Mouse (Mus musculus) limb, embryonic 11.5 days (tissue): ENCODE measurements around the gene Gdi2. TPM values are rescaled to one million over a fixed set of nuclear protein-coding genes. Genes with fewer than 3 reads are reported as not detected.
A peak's percentile ranks its signal among the peaks of the same experiment; 100 is the strongest.
"Not testable (repeated sequence)": the region's sequence is repeated elsewhere in the genome, so short reads cannot be mapped to it uniquely, and the experiment has no call there.

ENCODE experiments used
- ATAC-seq: fragments of 200-750 bp; cut with Nextera tagmentation; 2 replicates; pipeline ENCODE4 v1.8.0; 2017; ENCODE audit warnings: low read depth; ENCODE audit not compliant: insufficient number of reproducible peaks, low FRiP score, low TSS enrichment
- DNase-seq: peaks from one replicate; pipeline ENCODE4 v3.0.0-alpha.2; 2015; ENCODE audit warnings: low spot score
- H3K27ac ChIP-seq: fragments of 300-500 bp; sonication (generic); replicated peaks from 2 replicates; pipeline ENCODE4 v1.5.1; 2014; ENCODE audit warnings: low read depth, mild to moderate bottlenecking, low read length
- H3K27me3 ChIP-seq: fragments of 300-500 bp; sonication (generic); 2 replicates; pipeline ENCODE4 v1.6.1; 2014; ENCODE audit warnings: mild to moderate bottlenecking, low read length, mixed read lengths; ENCODE audit not compliant: control insufficient read depth, insufficient read depth
- H3K36me3 ChIP-seq: fragments of 300-500 bp; sonication (generic); 2 replicates; pipeline ENCODE4 v1.6.1; 2014; ENCODE audit warnings: mild to moderate bottlenecking, low read length, moderate library complexity, mixed read lengths; ENCODE audit not compliant: control insufficient read depth, insufficient read depth
- H3K4me1 ChIP-seq: fragments of 300-500 bp; sonication (generic); 2 replicates; pipeline ENCODE4 v1.6.1; 2014; ENCODE audit warnings: low read length, mixed read lengths; ENCODE audit not compliant: control insufficient read depth, insufficient read depth
- H3K4me2 ChIP-seq: fragments of 300-500 bp; sonication (generic); 2 replicates; pipeline ENCODE4 v1.6.1; 2014; ENCODE audit warnings: low read depth, mild to moderate bottlenecking, moderate library complexity; ENCODE audit not compliant: severe bottlenecking
- H3K4me3 ChIP-seq: fragments of 300-500 bp; sonication (generic); 2 replicates; pipeline ENCODE4 v1.5.1; 2014; ENCODE audit warnings: low read depth, low read length
- H3K9ac ChIP-seq: fragments of 300-500 bp; sonication (generic); 2 replicates; pipeline ENCODE4 v1.6.1; 2014; ENCODE audit warnings: mild to moderate bottlenecking, low read length
- H3K9me3 ChIP-seq: fragments of 300-500 bp; sonication (generic); 2 replicates; pipeline ENCODE4 v1.6.1; 2016; ENCODE audit warnings: low read length; ENCODE audit not compliant: control insufficient read depth
- WGBS: fragments of 180-500 bp; shearing (Covaris S2); extraction: QIAGEN DNeasy Blood & Tissue Kit; methylation state at CpG from one replicate; pipeline ENCODE4 v1.1.7; 2014; 5-methylcytosine and 5-hydroxymethylcytosine counted together
- polyA plus RNA-seq: library from polyadenylated mRNA; unstranded; fragments of >200 nt; fragmentation: Nextera tagmentation; extraction: Ambion mirVana; gene quantifications from 2 replicates; pipeline ENCODE4 v1.2.1, GENCODE M21; 2014

Gene Gdi2
- polyA plus RNA-seq, 1 experiment from 2014 or later: 510 TPM

GRCm38 (mm10) chr13:3526328-3526727 is 11.5 kb upstream of the Gdi2 start:
- Histone ChIP-seq H3K9ac (no peak overlapping the region), H3K4me3 (no peak overlapping the region), H3K9me3 (no peaks in the 10 kb centered on the region), H3K4me2 (no peak overlapping the region), H3K4me1 (no peaks in the 10 kb centered on the region), H3K36me3 (no peaks in the 10 kb centered on the region), H3K27me3 (no peaks in the 10 kb centered on the region), H3K27ac (no peak overlapping the region)
- no peak for DNase-seq
- no peak for ATAC-seq
- WGBS: 86% methylated on average over 8 of the region's 8 CpGs

GRCm38 (mm10) chr13:3530451-3530850 is 7.4 kb upstream of the Gdi2 start:
- H3K9ac ChIP-seq: no peak overlapping the region
- no peaks in the 10 kb centered on the region for H3K4me1 ChIP-seq
- whole genome bisulfite sequencing: 68% methylated on average over 3 of the region's 3 CpGs
- H3K4me3 ChIP-seq: no peak overlapping the region
- no peak overlapping the region for H3K27ac ChIP-seq
- H3K4me2 ChIP-seq: no peak overlapping the region
- DNase-seq (no peak), ATAC-seq (no peak)
- H3K9me3 ChIP-seq: no peaks in the 10 kb centered on the region
- H3K27me3 ChIP-seq: no peaks in the 10 kb centered on the region
- no peaks in the 10 kb centered on the region for H3K36me3 ChIP-seq

- not testable (repeated sequence) for H3K27ac ChIP-seq, ATAC-seq, H3K4me2 ChIP-seq, H3K36me3 ChIP-seq, H3K9ac ChIP-seq, H3K4me1 ChIP-seq, DNase-seq, H3K9me3 ChIP-seq, H3K4me3 ChIP-seq, H3K27me3 ChIP-seq
- 73% methylated on average over 2 of the region's 2 CpGs for WGBS
These were observed 6.7 kb upstream of the Gdi2 start for GRCm38 (mm10) chr13:3531176-3531575.

- Histone ChIP-seq H3K9me3 (no peaks in the 10 kb centered on the region), H3K4me2 (no peak overlapping the region), H3K36me3 (no peaks in the 10 kb centered on the region), H3K4me1 (no peaks in the 10 kb centered on the region), H3K27ac (no peak overlapping the region), H3K4me3 (no peak overlapping the region), H3K9ac (no peak overlapping the region), H3K27me3 (no peaks in the 10 kb centered on the region)
- peak; percentile 56; the same call in 1 of the 2 replicates for ATAC-seq
- no peak for DNase-seq
- 66% methylated on average over 10 of the region's 10 CpGs for WGBS
These were observed 6.1 kb upstream of the Gdi2 start for GRCm38 (mm10) chr13:3531692-3532320.

- no peaks in the 10 kb centered on the region for H3K27me3 ChIP-seq
- no peak overlapping the region for H3K9ac ChIP-seq
- H3K4me2 ChIP-seq: no peak overlapping the region
- DNase-seq (no peak), ATAC-seq (no peak)
- H3K27ac ChIP-seq: no peak overlapping the region
- H3K9me3 ChIP-seq: no peaks in the 10 kb centered on the region
- no peaks in the 10 kb centered on the region for H3K4me1 ChIP-seq
- H3K4me3 ChIP-seq: no peak overlapping the region
- H3K36me3 ChIP-seq: no peaks in the 10 kb centered on the region
- 63% methylated on average over 4 of the region's 4 CpGs for WGBS
These were observed 5.4 kb upstream of the Gdi2 start for GRCm38 (mm10) chr13:3532451-3532850.

- no peak overlapping the region for H3K4me2 ChIP-seq
- H3K4me3 ChIP-seq: no peak overlapping the region
- no peaks in the 10 kb centered on the region for H3K4me1 ChIP-seq
- 95% methylated on average over 4 of the region's 4 CpGs for WGBS
- no peaks in the 10 kb centered on the region for H3K27me3 ChIP-seq
- H3K9me3 ChIP-seq: no peaks in the 10 kb centered on the region
- H3K36me3 ChIP-seq: no peaks in the 10 kb centered on the region
- H3K9ac ChIP-seq: no peak overlapping the region
- DNase-seq (no peak), ATAC-seq (no peak)
- no peak overlapping the region for H3K27ac ChIP-seq
These were observed 3.7 kb upstream of the Gdi2 start for GRCm38 (mm10) chr13:3534146-3534545.

- DNase-seq (peak; percentile 74), ATAC-seq (peak; percentile 61)
- peak overlapping the region; percentile 96 for H3K4me3 ChIP-seq
- peak overlapping the region; percentile 95 for H3K27ac ChIP-seq
- H3K27me3 ChIP-seq: no peaks in the 10 kb centered on the region
- H3K4me2 ChIP-seq: peak overlapping the region; percentile 67
- H3K4me1 ChIP-seq: 0 out of 2 replicates have a peak, but pooled peaks cover 5% of the 10 kb centered on the region
- H3K36me3 ChIP-seq: peaks cover 2% of the 10 kb centered on the region; the same call in 1 of the 2 replicates
- under 1% methylated on average over 59 of the region's 59 CpGs for WGBS
- H3K9ac ChIP-seq: peak overlapping the region; percentile 97
- H3K9me3 ChIP-seq: no peaks in the 10 kb centered on the region
These were observed 533 bp downstream of the Gdi2 start for GRCm38 (mm10) chr13:3538223-3538968.

GRCm38 (mm10) chr13:3538969-3539562 is 1.2 kb downstream of the Gdi2 start:
- H3K9me3 ChIP-seq: no peaks in the 10 kb centered on the region
- 2% methylated on average over 15 of the region's 15 CpGs for WGBS

More at GRCm38 (mm10) chr13:3538969-3539562, 1.2 kb downstream of the Gdi2 start:
- H3K4me1 ChIP-seq: 0 out of 2 replicates have a peak, but pooled peaks cover 5% of the 10 kb centered on the region
- peaks cover 2% of the 10 kb centered on the region; the same call in 1 of the 2 replicates for H3K36me3 ChIP-seq
- H3K9ac ChIP-seq: peak overlapping the region; percentile 97
- peak overlapping the region; percentile 67 for H3K4me2 ChIP-seq
- DNase-seq (peak; percentile 34), ATAC-seq (no peak)
- H3K27ac ChIP-seq: peak overlapping the region; percentile 95
- H3K4me3 ChIP-seq: peak overlapping the region; percentile 96
- H3K27me3 ChIP-seq: no peaks in the 10 kb centered on the region
